Mouse (Mus musculus) hindlimb bud, embryonic 11.5 days (tissue): ENCODE data around the gene Evi2a.

Experiments
- DNase-seq: peaks from one replicate; pipeline ENCODE4 v3.0.0-alpha.2; 2012; ENCODE audit warnings: low read depth, low spot score; ENCODE audit errors: extremely low spot score

Gene Evi2a

DNA sequence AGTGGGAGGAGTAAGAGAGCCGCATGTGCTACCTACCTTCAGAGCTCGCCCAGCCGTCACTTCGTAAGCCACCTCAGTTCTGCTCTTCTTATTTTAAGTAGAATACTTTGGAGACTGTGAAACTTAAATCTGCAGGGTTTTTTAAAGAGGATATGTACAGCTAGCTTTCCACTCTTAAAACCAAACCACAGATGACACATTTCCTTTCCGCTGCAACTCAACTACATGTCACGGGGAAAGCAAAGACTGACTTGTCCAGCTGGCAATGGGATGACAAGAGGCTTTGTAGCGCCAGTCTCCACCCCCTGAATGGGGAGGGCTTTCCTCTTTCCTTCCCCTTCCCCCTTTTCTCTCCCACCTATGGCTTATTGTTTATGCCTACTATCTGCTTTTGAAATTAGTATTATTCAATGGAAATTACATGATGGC lies at the start of gene Evi2a, which contains the start of gene Evi2:
Gene Evi2a, minus strand, starts transcription at position 277 of the 429 bp plus-strand sequence.
Gene Evi2, minus strand, starts transcription at position 257 of the 429 bp plus-strand sequence.
- DNase-seq, result no peak

DNA sequence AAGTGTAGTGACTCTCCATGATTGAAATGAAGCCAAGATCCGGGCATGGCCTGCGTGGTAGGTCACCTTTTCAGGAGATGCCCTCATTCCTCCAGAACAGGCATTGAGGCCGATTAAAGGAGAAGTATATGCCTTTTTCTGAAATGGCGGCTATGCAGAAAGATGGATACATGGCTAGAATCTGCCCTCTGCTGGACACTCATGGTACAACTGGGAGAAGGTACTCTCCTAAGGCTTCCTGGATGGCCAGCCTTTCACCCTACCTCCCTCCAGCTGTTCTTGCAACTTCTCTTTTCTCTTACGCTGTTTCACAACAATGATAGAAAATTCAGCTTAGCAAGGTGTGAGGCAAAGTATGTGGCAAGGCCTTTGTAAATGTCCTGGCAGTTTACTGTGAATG lies 47.3 kb upstream of the Evi2a start:
- peak; percentile 26 for DNase-seq

DNA sequence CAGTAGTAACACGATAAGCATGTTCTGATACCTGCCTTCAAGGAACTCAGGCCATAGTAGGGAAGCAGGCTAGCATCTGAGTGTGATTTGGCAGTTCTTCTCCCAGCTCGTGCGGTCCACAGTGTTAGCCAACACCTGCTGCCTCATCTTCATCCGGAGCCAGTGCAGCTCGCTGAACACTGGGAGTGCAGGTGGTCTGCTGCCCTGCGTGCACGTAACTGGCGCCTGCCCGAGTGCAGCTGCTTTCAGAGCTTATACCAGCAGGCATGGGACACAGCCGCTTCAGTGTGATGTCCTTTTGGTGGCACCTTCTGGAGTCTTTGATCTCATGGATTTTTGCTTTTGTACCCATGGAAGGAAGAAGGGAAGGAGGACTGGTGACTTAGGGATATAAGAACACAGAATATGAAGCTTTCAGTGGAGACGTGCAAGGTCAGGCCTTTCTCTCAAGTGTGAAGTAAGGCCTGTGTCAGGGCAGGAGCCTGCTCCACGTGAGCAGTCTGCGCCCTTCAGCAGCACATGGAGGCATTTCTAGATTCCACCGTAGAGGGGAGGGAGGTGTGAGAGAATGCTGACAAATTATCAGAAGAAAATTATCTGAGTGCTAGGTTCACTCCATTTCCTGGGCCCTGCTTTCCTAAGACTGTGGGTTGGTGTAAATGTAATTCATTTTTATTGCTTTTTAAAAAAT lies 45.1 kb upstream of the Evi2a start:
- no peak for DNase-seq

- no peak for DNase-seq
These were observed 43.4 kb upstream of the Evi2a start for GRCm38 (mm10) chr11:79573836-79574235.

GRCm38 (mm10) chr11:79570319-79570718 lies 39.9 kb upstream of the Evi2a start:
- no peak for DNase-seq

GRCm38 (mm10) chr11:79568197-79568911 lies 37.9 kb upstream of the Evi2a start:
- no peak for DNase-seq

- no peak for DNase-seq
These were observed 36.5 kb upstream of the Evi2a start for GRCm38 (mm10) chr11:79566947-79567346.

- no peak for DNase-seq
These were observed 33.1 kb upstream of the Evi2a start for GRCm38 (mm10) chr11:79563493-79563892.

- DNase-seq, result no peak
These were observed 30.1 kb upstream of the Evi2a start for GRCm38 (mm10) chr11:79560536-79560935.

DNA sequence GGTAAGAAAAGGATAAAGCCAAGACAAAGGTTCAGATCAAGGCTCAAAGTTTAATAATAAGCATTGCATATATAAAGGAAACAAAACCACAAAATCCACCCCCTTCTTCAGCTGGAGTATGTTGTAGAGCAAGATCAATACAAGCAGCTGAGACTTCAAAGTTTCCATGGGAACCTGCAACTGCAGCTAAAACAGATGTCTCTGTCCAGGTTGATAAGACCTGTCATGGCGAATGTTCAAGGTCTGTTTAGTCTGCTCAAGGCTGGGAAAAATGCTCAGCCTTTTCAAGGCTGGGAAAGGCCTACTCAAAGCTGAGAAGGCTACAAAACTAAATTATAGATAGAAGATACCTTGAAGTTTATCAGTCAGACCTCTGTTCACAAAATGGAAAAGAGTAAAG lies 22.2 kb upstream of the Evi2a start:
- DNase-seq, result no peak

DNA sequence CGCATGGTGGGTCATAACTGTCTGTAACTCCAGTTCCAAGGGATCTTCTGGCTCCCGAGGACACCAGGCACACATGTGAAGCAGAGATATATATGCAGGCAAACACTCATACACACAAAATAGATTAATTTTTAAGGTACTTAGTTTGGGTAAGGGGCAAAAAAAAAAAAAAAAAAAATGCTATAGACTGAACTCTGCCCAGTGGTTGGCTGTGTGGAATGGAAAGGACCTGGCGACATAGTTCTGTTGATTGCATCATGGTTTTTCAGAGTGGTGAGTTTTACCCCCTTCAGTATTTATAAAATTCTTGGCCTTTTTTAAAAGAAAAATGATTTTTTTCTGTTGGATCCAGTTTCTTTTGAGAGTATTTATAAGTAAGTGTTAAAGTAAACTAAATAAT lies 5.9 kb upstream of the Evi2a start:
- no peak for DNase-seq

- no peak for DNase-seq
These were observed 5.1 kb upstream of the Evi2a start for GRCm38 (mm10) chr11:79535554-79535953.

DNA sequence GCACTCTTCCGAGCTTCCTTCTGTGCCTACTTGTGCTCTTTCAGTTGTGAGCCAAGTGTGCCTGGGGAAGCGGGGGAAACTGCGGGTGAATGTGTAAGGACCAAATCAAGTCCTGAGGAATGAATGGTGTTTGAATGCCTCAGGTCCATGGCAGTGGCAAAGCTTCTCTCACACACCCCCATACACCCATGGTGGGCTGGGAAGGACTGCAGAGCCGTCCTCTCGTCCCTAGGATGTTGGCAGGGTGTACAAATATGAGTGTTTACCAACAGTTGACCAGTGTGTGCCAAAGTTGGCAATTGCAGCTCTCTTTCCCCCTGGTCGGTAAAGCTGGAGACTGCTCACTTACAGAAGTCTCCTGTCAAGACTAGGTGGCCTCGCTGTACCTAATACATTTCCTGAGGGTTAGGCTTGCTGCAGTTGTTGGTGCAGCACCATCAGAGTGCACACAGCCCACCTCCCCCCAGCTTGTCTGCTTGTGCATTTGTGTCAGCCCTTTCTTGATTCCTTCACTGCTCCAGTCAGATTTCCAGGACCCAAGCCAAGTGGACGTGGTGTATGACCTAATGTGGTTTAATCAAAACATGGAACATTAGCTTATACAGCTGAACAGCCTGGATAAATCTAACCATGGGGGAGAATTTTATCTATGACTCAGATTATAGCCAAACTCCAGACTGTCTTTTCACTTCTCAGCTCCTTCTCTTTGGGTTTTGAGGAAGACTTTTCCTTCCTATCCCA lies 3.7 kb upstream of the Evi2a start:
- no peak for DNase-seq

GRCm38 (mm10) chr11:79533311-79533710 lies 2.9 kb upstream of the Evi2a start:
- DNase-seq, result no peak

- no peak for DNase-seq
These were observed 1.1 kb upstream of the Evi2a start for GRCm38 (mm10) chr11:79531485-79531884.

DNA sequence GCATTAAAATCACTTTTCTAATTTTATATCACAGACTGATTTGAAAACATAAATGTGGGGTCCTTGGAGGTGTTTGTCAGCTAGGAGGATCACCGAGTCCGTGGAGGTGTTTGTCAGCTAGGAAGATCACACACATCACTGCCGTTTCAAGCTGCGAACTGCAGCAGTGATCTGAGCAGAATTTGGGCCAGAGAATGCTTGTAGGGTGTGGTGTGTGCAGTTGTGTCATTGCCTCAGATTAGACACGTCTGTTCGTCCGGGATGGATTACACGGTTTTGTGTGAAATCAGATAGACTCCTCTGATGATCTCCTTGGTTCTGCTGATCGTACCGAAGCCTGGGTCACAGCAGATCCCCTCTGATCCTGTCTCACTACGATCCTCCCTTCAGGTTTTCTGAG lies 365 bp upstream of the Evi2a start:
- no peak for DNase-seq

- DNase-seq, result no peak
These were observed 673 bp downstream of the Evi2a start for GRCm38 (mm10) chr11:79529736-79530135.

DNA sequence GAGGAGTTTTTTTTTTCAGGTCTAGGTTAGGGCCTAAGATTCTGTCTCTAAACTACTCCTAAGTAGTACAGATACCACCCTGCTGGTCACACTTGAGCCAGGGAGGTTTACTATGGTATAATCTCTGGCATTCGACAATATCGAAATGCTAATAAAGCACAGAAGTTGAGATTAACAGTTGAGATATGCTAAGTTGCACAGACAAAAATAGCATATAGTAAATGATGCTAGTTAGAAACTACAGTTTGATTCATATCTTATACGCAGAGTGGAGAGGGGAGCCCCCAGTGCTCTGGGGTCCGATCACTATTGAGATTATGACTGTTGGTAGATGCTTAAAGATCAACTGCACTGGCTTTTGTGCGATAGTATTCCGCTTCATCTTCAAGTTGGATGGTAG lies 1.2 kb downstream of the Evi2a start:
- DNase-seq, result no peak

DNA sequence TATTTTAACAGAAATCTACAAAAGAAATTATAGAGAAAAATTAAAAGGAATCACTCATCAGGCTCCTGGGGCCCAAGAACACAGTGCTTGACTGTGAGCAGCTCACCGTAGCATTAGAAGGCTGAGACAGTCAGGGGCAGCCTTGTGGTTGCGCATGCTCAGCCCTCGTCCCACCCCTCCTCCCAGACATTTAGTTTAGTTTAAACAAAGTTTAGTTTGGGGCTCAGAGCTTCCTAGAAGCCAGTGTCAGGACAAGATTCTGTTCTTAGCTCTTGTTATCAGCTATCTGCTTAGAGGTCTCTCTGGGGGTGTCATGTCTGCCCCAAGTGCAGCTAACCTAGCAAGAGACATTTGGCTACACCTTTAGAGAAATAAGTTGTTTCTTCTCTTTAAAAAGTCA lies 1.8 kb downstream of the Evi2a start:
- no peak for DNase-seq

DNA sequence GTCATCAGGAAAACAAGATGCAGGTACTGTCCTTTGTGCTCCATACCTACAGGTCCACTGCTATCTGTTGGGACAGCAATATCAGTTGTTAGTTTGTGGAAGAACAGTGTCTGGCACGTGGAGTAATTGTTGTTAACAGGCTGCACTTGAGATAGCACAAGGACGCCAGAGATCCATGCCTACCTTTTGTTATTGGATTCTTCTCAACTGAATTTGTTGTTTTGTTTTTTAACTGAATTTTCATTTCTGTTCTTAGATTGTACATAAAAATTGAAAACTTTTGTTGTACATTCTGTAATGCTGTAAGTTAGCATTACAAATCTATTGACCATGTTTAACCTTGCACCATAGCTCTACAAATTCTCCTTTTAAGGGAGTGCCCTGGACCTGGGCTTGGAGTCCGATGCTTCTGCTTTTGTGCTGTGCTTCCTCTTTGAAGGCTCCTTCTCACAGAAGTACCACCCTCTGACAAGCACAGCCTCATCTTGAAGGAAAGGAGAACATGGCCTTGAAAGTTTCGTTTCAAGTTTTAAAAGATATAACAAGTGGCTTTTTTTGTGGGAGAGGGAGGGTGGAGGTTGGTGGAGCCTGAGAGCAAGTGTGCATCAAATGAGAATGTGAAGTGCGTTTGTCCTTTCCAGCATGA lies 2.5 kb downstream of the Evi2a start:
- no peak for DNase-seq

DNA sequence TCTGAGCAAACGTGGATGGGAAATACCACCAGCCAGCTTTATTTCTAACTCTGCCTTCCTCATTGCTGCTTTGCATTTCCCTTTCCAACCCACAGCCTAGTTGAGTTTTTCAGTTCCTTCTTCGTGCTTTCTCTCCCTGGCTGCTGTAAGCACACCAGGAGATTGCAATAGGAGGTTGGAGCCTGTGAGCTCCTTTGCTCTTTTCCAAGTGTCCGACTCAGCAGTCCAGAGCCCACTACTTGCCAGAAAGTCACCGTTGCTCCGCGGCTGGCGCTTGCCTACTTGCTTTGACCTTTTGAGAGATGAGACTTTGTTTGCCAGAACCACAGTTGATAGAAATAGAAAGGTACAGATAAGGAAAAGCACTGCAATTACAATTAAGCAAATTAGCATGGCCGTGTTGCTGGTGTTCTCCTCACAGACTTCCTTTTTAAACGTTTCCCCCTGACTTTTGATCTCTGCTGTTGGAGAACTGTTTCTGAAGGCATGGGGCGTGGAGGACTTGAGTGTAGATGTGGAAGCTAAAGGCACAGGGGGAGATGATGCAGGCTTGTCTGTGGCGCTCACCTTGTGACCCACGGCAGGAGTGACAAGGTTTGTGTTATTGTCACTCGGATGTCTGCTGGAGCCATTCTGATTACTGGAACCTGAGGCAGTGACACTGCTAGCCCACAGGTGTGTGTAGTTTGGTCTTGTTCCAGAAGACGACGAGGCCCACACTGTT lies 3.2 kb downstream of the Evi2a start:
- no peak for DNase-seq
